Mouse (Mus musculus): ENCODE results near the gene Fbxo34. TPM values are rescaled to one million over a fixed set of nuclear protein-coding genes. Genes with fewer than 3 reads are reported as not detected.

Fbxo34 gene
- polyA plus RNA-seq, 1 experiment from 2014 or later: 26.3 TPM

DNA sequence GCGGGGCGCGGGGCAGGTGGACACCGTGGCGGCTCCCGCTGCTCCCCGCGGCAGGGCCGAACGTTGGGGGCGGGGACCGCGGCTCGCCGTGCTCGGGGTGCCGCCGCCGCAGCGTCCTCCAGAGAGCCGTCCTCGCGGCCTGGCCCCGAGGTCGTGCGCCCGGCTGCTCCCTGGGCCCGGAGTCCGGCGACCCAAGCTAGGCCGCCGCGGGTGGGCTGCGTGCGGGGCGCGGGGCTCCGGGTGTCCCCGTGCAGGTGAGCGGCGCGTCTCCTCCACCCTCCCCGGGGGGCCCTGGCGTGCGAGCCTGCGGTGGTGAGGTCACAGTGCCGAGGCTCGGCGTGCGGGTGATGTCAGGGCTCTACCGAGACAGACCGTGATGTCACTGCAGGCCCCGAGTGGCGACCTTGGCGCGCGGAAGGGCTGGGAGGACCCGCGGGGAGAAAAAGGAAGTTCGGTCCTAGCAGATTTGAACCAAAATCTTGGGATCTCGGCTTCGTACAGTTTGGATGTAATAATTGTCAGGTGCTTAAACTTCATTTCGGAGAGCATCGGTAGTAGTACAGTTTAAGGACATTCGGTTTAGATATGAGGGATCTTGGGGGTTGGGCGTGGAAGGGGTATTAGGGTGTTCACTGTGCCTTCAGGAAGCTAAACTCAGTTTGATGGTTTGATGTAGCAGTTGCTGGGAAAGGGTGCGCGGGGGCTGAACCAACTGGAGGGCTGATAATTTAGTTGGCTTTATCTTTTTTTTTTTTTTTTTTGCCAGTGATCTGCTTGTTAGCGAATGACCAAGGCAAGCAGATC is 22.7 kb downstream of the Fbxo34 start:
- H3K4me1 ChIP-seq: peaks cover 15% of the 10 kb centered on the region
- ATAC-seq (ENCODE audit: insufficient number of reproducible peaks, low FRiP score, low TSS enrichment, low read depth): peak; percentile 70
- peak overlapping the region; percentile 82 for H3K27ac ChIP-seq (replicated peaks)
- H3K9me3 ChIP-seq (replicated peaks): no peaks in the 10 kb centered on the region
- H3K36me3 ChIP-seq: no peaks in the 10 kb centered on the region
- H3K4me2 ChIP-seq (replicated peaks): peak overlapping the region; percentile 62
- 2% methylated on average over 61 of the region's 69 CpGs for WGBS
- peak overlapping the region; percentile 88 for H3K9ac ChIP-seq
- H3K4me3 ChIP-seq (replicated peaks): peak overlapping the region; percentile 99
- H3K27me3 ChIP-seq: no peaks in the 10 kb centered on the region

DNA sequence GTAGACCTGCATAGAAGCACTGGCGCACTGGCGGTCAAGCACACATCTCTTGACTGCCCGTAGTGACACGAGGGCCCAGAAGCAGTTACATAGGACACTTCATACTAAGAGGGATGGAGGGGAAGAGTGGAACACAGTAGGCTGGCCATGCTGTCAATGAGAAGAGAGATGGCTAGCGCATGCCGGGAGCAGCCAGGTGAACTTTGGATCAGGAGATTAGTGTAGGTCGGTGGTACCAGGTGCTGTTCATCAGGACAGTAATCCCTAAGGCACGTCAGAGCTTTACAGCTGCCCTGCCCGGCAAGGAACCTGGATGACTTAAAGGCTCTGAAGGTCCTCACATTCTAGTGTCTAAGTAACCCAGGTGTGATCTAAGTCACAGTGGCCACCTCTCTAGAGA is 23.7 kb downstream of the Fbxo34 start:
- peaks cover 15% of the 10 kb centered on the region for H3K4me1 ChIP-seq
- H3K9ac ChIP-seq: no peak overlapping the region
- no peaks in the 10 kb centered on the region for H3K36me3 ChIP-seq
- WGBS: 72% methylated on average over 9 of the region's 9 CpGs
- no peak for ATAC-seq (ENCODE audit: insufficient number of reproducible peaks, low FRiP score, low TSS enrichment, low read depth)
- no peaks in the 10 kb centered on the region for H3K9me3 ChIP-seq (replicated peaks)
- peak overlapping the region; percentile 62; the same call in 1 of the 2 replicates for H3K4me2 ChIP-seq (replicated peaks)
- H3K27me3 ChIP-seq: no peaks in the 10 kb centered on the region
- no peak overlapping the region for H3K27ac ChIP-seq (replicated peaks)
- H3K4me3 ChIP-seq (replicated peaks): peak overlapping the region; percentile 15; the same call in 1 of the 2 replicates

DNA sequence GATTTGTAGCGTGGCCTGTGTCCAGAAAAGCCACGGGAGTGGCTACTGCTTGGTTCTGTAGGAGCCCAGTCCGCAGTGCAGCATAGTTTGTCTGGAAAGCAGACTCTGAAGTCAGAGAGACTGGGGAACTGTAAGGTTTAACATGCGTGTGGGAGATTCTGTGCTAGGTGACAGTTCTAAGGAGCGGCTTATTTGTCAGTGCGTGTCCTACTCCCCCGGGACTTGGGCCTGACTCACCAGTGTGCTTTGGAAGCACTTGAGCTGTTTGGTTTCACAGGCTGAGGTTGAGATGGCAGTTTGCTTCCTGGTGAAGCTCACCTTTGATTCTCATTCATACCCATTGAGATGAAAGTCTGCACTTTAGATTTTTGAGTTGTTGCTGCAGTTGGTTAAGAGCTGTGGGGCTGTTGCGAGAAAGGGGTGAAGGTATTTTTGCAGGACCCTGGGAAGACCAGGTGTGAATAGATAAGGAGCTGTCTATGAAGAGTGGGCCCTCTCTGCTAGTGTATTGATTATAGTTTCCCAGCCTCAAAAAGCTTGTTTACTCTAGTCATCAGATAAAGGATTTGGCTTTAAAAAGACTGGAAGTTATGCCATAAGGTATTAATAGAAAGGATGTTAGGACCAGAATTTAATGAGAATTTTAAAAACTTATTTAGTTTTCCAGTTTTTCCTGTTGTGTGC is 24.5 kb downstream of the Fbxo34 start:
- Histone ChIP-seq H3K9ac (no peak overlapping the region), H3K9me3 (replicated peaks) (no peaks in the 10 kb centered on the region), H3K27ac (replicated peaks) (no peak overlapping the region), H3K4me2 (replicated peaks) (no peak overlapping the region), H3K4me1 (peaks cover 15% of the 10 kb centered on the region), H3K4me3 (replicated peaks) (no peak overlapping the region), H3K27me3 (no peaks in the 10 kb centered on the region), H3K36me3 (no peaks in the 10 kb centered on the region)
- no peak for ATAC-seq (ENCODE audit: insufficient number of reproducible peaks, low FRiP score, low TSS enrichment, low read depth)
- 82% methylated on average over 8 of the region's 8 CpGs for WGBS

DNA sequence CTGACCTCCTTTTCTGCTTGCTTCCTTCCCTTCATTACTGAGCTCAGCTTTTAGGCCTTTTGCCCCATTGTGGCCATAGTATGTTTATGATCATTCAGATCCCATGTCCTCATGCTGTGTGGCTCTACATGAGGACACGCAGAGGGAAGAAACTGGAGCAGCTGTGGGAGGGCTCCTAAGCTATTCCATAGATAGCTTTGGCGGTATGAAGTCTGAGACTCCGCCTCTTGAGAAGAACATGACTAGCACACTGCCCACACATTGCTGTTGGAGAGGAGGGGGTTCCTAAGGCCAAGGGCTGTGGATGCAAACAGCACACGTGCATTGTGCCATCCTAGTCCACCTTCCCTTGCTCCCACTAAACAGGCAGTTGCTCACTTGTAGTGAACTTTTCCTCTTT is 26.0 kb downstream of the Fbxo34 start:
- no peak overlapping the region for H3K9ac ChIP-seq

DNA sequence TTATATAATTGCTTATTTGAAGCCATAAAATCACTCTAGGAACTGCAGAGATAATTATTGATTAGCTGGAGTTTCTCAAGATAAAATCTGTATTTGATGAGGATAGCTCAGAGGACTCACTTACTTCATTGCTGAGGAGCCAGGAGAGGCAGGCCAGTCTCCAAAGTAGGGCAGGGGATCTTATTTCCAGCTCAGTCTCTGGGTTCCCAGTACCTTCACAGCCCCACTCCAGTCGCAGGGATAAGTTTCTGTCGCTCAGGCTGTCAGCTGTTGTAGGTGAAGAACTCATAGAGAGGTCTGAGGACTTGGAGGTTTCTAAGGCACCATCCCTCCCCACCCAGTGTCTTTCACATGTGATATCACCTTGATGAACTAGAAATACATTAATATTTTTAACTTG is 27.5 kb downstream of the Fbxo34 start:
- WGBS: 72% methylated on average over 2 of the region's 2 CpGs
- H3K36me3 ChIP-seq: no peaks in the 10 kb centered on the region

More for the DNA sequence above, 26.0 kb downstream of the Fbxo34 start:
- Histone ChIP-seq H3K4me3 (replicated peaks) (no peak overlapping the region), H3K27me3 (no peaks in the 10 kb centered on the region), H3K9me3 (replicated peaks) (no peaks in the 10 kb centered on the region), H3K4me2 (replicated peaks) (no peak overlapping the region), H3K4me1 (peaks cover 15% of the 10 kb centered on the region), H3K27ac (replicated peaks) (no peak overlapping the region), H3K36me3 (no peaks in the 10 kb centered on the region)
- no peak for ATAC-seq (ENCODE audit: insufficient number of reproducible peaks, low FRiP score, low TSS enrichment, low read depth)
- WGBS: 79% methylated on average over 4 of the region's 4 CpGs

DNA sequence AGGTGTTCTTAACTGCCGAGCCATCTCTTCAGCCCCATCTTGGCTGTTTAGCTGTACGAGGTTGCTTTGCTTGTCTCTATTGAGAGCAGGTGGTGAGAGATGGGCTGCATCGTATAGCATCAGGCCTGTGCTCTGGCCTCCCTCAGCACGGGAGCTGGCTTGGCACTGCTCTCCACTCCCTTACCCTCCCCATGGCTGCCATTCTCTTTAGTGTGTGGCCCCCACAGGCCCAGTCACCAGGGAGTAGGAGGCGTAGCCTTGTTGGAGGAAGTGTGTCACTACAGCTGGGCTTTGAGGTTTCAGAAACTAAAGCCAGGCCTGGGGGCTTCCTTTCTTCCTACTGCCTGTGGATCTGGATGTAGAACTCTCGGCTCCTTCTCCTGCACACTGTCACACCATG is 32.0 kb downstream of the Fbxo34 start:
- H3K4me2 ChIP-seq (replicated peaks): no peak overlapping the region
- no peaks in the 10 kb centered on the region for H3K27me3 ChIP-seq
- no peak overlapping the region for H3K9ac ChIP-seq
- no peak for ATAC-seq (ENCODE audit: insufficient number of reproducible peaks, low FRiP score, low TSS enrichment, low read depth)
- no peak overlapping the region for H3K4me3 ChIP-seq (replicated peaks)
- H3K27ac ChIP-seq (replicated peaks): no peak overlapping the region
- H3K4me1 ChIP-seq: no peaks in the 10 kb centered on the region
- 82% methylated on average over 6 of the region's 6 CpGs for WGBS
- no peaks in the 10 kb centered on the region for H3K9me3 ChIP-seq (replicated peaks)
- H3K36me3 ChIP-seq: no peaks in the 10 kb centered on the region

More for the DNA sequence above, 27.5 kb downstream of the Fbxo34 start:
- H3K27ac ChIP-seq (replicated peaks): no peak overlapping the region
- H3K4me1 ChIP-seq: peaks cover 15% of the 10 kb centered on the region
- no peaks in the 10 kb centered on the region for H3K9me3 ChIP-seq (replicated peaks)
- H3K9ac ChIP-seq: no peak overlapping the region
- ATAC-seq (ENCODE audit: insufficient number of reproducible peaks, low FRiP score, low TSS enrichment, low read depth): no peak
- no peak overlapping the region for H3K4me3 ChIP-seq (replicated peaks)
- H3K27me3 ChIP-seq: no peaks in the 10 kb centered on the region
- no peak overlapping the region for H3K4me2 ChIP-seq (replicated peaks)

DNA sequence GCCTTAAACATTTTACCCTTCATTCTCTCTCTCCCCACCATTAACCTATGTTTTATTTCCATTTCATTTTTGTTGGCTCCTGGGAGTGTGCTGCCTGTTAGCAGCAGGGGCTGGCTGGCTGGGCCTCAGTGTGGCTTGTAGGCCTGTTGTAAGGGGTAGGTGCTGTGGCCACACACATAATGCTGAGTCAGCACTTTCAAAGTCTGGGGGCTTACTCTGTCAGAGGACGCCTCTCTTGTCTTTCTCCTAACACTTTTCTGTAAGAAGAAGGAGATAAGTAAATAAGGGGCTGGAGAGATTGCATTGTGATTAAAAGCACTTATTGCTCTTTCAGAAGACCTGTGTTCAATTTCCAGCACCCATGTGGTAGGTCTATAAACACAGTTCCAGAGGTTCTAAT is 32.9 kb downstream of the Fbxo34 start:
- Histone ChIP-seq H3K4me1 (no peaks in the 10 kb centered on the region), H3K4me3 (replicated peaks) (no peak overlapping the region), H3K27me3 (no peaks in the 10 kb centered on the region), H3K4me2 (replicated peaks) (no peak overlapping the region), H3K36me3 (no peaks in the 10 kb centered on the region), H3K27ac (replicated peaks) (no peak overlapping the region), H3K9me3 (replicated peaks) (no peaks in the 10 kb centered on the region), H3K9ac (no peak overlapping the region)
- no peak for ATAC-seq (ENCODE audit: insufficient number of reproducible peaks, low FRiP score, low TSS enrichment, low read depth)
- WGBS: 84% methylated on average over 1 of the region's 1 CpGs

DNA sequence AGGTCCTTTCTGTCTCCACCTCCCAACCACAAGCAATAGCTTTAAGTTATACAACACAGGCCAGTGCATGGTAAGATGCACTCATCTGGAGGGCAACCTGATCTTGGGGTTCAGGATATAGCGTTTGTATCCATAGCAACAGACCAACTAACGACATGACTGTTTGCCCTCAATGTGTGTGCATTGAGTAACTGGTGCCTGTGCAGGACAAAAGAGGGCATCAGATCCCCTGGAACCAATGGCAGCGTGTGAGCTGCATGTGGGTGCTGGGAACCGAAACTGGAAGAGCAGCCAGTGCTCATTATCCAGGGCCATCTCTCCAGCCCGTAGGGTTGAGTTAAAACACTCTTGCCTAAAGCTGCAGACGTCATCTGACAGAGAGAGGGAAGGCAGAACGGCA is 38.5 kb downstream of the Fbxo34 start:
- no peak for ATAC-seq (ENCODE audit: insufficient number of reproducible peaks, low FRiP score, low TSS enrichment, low read depth)
- Histone ChIP-seq H3K4me1 (no peaks in the 10 kb centered on the region), H3K4me3 (replicated peaks) (no peak overlapping the region), H3K27me3 (no peaks in the 10 kb centered on the region), H3K36me3 (no peaks in the 10 kb centered on the region), H3K27ac (replicated peaks) (no peak overlapping the region), H3K9ac (no peak overlapping the region), H3K4me2 (replicated peaks) (no peak overlapping the region), H3K9me3 (replicated peaks) (no peaks in the 10 kb centered on the region)
- WGBS: 62% methylated on average over 7 of the region's 7 CpGs

DNA sequence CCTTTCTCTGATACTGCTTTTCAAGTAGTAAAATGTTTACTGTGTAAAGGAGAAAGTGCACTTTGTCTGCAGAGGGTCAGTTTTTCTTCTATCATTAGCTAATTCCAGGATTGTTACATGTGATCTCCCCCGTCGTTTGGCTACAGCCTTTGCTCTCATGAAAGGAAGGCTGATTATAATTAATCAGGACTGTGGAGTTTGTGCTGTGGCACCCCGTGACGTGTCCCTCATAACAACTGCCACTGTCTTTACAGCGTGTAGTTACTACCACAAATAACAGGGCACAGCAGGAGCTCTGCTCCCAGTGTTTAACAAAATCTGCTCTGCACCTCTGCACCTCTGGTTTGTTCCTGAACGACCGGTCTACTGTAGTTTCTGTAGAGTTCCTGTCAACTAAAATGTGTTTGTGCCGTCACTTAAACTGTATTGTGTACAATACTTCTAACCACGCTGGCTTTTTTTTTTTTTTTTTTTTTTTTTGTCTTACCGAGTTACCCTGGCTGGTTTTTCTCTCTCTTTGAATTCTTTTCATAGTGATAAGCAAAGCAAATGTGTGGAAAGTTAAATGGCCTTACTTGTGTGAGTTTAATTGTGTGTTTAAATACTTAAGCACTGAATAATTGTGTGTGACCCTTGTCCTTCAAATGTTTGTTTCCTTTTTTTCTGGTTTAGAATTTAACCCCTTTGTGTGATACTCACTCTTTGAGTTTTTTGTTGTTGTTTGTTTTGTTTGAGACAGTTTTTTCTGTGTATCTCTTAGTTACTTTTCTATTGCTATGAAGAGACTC is 39.3 kb downstream of the Fbxo34 start:
- no peaks in the 10 kb centered on the region for H3K36me3 ChIP-seq
- no peak overlapping the region for H3K9ac ChIP-seq
- H3K27ac ChIP-seq (replicated peaks): no peak overlapping the region
- no peaks in the 10 kb centered on the region for H3K4me1 ChIP-seq
- H3K27me3 ChIP-seq: no peaks in the 10 kb centered on the region
- no peaks in the 10 kb centered on the region for H3K9me3 ChIP-seq (replicated peaks)
- H3K4me3 ChIP-seq (replicated peaks): no peak overlapping the region
- no peak overlapping the region for H3K4me2 ChIP-seq (replicated peaks)
- ATAC-seq (ENCODE audit: insufficient number of reproducible peaks, low FRiP score, low TSS enrichment, low read depth): no peak
- 45% methylated on average over 10 of the region's 10 CpGs for WGBS

DNA sequence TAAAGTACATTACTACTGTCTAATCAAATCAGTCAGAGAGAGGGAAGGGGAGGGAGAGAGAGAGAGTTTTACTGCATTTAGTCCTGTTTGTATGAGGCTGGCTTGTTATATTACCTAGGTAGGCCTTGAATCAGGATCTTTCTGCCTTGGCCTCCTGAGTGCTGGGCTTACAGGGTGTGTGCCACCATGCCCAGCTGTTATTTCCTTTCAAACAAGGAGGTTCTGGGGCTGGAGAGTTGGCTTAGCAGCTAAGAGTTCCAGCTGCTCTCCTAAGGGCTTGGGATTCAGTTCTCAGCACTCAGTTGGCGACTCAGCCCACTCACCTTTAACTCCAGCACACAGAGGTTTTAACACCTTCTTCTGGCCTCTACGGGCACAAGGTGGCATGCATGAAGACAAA is 40.5 kb downstream of the Fbxo34 start:
- H3K36me3 ChIP-seq: no peaks in the 10 kb centered on the region
- H3K9ac ChIP-seq: no peak overlapping the region
- H3K4me2 ChIP-seq (replicated peaks): no peak overlapping the region
- WGBS: 91% methylated on average over 2 of the region's 2 CpGs
- no peak overlapping the region for H3K27ac ChIP-seq (replicated peaks)
- H3K27me3 ChIP-seq: no peaks in the 10 kb centered on the region
- no peaks in the 10 kb centered on the region for H3K4me1 ChIP-seq
- ATAC-seq (ENCODE audit: insufficient number of reproducible peaks, low FRiP score, low TSS enrichment, low read depth): no peak
- H3K4me3 ChIP-seq (replicated peaks): no peak overlapping the region
- no peaks in the 10 kb centered on the region for H3K9me3 ChIP-seq (replicated peaks)

DNA sequence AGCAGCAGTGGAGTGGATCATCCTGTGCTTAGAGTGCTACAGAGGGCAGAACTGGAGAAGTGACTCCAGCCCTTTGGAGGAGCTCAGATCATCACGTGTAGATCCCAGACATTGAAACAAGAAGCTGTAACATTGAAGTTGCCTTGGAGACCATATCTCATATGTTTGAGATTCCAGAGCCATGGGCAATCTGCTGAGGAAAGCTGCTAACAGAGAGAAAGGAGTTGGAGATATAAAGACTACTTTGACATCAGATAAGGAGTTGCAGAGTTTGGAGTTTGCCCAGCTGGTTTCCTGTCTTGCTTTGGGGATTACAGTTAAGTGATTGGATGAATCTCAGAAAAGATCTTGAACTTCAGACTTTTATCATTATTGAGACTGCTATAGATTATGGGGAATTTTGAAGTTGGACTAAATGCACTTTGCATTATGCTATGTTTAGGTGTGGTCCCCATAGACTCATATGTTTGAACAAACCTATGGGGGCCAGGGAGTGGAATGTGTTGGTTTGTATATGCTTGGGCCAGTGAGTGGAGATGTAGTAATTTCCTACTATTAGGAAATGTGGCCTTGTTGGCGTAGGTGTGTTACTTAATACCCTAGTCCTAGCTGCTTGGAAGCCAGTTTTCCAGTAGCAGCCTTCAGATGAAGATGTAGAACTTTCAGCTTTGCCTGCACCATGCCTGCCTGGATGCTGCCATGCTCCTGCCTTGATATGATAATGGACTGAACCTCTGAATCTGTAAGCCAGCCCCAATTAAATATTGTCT is 43.6 kb downstream of the Fbxo34 start:
- Histone ChIP-seq H3K27me3 (no peaks in the 10 kb centered on the region), H3K36me3 (no peaks in the 10 kb centered on the region), H3K27ac (replicated peaks) (no peak overlapping the region), H3K9me3 (replicated peaks) (no peaks in the 10 kb centered on the region), H3K4me2 (replicated peaks) (no peak overlapping the region), H3K4me3 (replicated peaks) (no peak overlapping the region), H3K9ac (no peak overlapping the region), H3K4me1 (no peaks in the 10 kb centered on the region)
- no peak for ATAC-seq (ENCODE audit: insufficient number of reproducible peaks, low FRiP score, low TSS enrichment, low read depth)
- WGBS: 88% methylated on average over 2 of the region's 2 CpGs
